Mouse (Mus musculus) adrenal gland, adult 18-20 months (tissue): ENCODE measurements at regions not wholly inside any gene's neighbourhood (a gene's known extent, or its start where the extent isn't known, plus 50 kb on each side); places are given as distances from the start of the nearest gene placed in this dataset.

ENCODE experiments used
- DNase-seq, 2 experiments: peaks; one replicate each; pipeline ENCODE4 v3.0.0; 2021 to 2022; ENCODE audit warnings: low spot score in 2 of 2

GRCm38 (mm10) chr3:133599731-133600130, 54.8 kb upstream of the Tet2 start:
- no peak for DNase-seq

DNA sequence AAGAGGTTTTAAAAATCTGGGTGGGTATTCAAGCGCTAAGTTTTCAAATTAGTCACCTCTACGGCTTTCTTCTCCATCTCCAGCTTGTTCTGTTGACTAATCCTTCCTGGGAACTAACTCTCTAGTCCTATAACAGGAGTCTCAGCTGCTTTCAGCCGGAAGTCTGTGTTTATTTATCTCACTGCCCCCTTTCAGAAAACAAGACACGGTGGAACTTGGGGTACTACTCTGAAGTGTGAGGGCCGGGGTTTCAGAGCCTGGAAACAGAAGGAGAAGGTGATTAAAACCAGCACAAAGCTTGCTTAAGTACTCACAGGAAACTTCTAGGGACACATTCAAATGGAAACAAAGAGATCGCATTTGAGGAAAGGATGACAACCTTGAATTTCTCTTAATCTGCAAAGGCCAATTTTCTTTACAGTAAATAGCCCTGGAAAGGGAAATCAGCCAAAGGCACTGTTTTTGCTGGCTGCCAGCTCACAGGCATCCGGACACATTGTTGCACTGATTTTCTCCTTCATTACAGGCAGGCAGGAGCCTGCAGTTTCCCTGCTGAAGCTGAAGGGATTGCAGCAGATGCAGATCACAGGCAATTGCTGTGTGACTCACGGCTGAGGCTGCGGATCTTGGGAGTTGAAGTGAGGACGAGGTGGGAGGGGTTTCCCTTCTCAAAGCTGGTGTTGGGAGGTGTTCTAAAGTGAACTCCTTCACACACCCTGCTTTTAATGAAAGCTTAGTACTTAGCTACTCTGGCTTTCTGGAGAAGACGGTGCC, 55.7 kb upstream of the Tet2 start:
- peak; percentile 31 to 37 for DNase-seq

DNA sequence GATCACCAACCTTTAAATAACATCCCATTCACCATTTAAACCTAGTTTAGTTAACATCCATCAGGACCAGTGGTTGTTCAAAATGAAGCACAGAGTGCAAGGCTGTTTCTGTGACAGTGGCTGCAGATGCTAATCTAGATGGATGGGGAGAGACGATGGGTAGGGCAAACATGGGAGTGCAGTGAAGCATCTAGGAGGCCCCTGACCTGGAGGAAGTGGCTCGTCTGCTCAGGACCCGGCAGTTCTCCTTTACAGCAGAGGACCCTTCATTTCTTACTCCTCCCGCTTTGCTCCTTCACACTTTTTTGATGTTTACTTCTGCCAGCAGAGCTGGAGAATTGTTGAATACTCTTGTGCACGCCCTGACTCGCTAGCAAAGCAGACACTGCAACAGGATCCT, 60.5 kb upstream of the Tet2 start:
- DNase-seq = no peak

- no peak for DNase-seq
Observed at GRCm38 (mm10) chr3:133608845-133609261, 63.9 kb upstream of the Tet2 start.

- no peak for DNase-seq
Observed at GRCm38 (mm10) chr3:133613836-133614711, 69.1 kb upstream of the Tet2 start.

GRCm38 (mm10) chr3:133614712-133615426, 69.9 kb upstream of the Tet2 start:
- no peak for DNase-seq

DNA sequence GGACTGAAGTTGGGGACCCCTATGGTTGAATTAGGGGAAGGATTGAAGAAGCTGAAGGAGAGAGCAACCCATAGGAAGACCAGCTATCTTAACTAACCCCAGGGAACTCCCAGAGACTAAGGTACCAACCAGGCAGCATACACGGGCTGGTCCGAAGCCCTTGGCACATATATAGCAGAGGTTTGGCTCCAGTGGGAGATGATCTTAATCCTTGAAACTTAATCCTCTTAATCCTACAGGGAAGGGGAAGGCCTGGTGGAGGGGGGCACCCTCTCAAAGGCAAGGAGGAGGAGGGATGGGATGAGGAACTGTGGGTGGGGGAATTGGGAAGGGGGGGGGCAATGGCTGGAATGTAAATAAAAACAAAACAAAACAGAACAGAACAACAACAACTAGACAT, 72.1 kb upstream of the Tet2 start:
- no peak for DNase-seq

DNA sequence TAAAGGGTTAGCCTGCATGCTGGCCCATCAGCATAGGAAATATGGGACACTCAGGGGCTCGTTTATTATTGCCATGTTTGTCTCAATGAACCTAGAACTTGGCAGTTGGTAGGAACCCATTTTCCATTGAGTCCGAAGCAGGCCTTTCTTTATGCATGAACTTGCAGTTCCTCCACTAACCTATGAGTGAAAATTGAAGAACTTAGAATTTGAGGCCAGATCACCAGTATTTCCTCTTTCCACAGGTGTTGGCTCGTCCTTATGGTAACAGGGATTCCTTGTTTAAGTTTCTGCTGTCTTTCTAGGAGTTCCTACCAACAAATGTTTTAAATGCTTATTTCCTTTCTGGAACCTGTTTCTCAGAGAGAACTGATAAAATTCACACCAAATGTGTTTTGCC, 73.6 kb upstream of the Tet2 start:
- DNase-seq = no peak

DNA sequence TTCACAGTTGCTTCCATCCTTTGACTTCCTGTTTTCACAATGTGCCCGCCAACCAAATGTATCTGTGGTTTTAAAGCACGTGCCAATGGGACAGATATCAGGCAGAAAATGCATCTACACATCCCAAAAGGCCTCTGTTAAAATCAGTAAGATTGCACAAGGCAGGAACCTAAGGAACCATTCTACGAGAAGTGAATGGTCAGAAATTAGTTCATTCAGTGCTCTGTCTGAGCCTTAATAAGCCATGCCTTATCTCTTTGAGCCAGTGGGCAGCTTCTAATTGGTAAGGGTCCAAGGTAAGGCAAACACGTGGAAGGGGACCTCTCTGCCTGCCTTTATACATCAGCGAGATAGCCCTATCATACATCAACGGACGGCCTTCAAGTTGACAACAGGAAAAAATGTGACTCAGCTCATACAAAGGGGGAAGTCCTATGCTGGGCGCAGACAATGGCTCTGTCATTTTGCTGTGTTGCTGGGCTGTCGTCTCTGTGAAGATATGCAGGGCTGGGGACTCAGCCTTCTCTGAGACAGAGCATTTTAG, 78.3 kb upstream of the Tet2 start:
- DNase-seq = peak in 1 of 2 experiments; percentile 30

DNA sequence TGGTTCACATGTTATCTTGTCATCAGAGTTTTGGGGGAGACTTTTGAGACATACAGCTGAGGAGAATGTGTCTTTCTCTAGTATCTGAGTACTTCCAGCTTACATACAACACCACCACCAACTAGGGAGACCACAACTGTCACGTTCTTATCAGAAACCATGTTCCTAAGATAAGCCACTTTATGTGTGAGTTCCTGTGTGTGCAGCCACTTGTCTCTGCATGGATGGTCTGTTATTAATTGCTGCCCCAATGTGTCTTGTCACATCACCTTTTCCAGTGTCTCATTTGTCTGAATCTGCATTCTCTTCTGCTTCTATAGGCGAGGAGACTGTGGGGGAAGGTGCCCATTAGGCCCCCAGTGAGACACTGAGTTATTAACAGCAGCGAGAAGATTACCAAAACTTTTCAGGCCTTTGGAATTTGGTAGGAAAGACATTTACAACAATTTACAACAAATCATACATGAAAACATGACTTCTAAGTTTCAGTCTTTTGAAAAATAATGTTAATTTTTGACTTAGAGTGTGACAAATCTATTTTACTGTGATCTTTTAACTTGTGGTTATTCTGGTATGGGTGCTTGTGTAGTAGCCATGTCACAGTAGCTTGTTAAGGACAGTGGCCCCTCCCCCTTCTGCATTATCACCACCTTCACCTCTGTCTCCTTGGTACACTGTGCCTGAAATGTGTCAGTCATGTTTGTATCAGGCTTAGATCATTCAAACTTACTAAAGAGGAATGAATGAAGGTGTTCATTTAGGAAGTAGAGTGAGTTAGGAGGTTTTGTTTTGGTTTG, 79.3 kb upstream of the Tet2 start:
- no peak for DNase-seq

DNA sequence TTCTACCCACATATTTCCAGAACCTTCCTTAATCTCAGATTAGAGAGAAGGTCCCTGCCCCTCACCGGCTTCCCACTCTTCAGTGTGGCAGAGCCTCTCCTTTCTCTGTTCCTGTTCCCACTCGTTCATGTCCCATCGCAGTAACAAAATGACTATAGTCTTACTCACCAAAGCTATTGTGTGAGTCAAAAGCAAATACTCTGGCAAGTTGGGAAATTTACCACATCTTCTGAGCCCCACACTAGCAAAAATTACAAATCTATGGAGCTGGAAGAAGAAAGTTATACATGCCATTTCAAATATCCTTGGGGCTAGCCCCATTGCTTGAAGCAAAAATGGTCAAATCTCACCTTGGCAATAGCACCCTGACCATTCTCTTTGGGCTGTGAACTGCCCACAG, 80.1 kb upstream of the Tet2 start:
- no peak for DNase-seq

DNA sequence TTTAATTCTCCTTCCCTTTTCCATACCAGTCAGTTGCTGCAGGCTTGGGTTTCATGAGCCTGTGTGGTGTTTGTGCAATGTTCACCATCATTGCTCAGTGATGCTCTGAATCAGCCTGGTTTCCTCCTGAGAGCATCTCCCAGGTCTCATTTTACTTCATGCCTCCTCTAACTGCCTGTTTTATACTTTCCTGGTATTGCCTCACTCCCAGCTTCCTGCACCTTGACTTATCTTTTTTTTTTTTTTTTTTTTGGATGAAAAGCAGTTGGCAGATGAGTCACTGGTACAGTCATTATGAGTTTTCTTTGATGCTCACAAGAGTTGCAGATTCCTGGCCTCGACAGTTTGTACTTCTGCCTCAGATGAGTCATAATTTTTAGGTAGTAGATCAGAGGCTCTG, 81.5 kb upstream of the Tet2 start:
- DNase-seq = no peak

DNA sequence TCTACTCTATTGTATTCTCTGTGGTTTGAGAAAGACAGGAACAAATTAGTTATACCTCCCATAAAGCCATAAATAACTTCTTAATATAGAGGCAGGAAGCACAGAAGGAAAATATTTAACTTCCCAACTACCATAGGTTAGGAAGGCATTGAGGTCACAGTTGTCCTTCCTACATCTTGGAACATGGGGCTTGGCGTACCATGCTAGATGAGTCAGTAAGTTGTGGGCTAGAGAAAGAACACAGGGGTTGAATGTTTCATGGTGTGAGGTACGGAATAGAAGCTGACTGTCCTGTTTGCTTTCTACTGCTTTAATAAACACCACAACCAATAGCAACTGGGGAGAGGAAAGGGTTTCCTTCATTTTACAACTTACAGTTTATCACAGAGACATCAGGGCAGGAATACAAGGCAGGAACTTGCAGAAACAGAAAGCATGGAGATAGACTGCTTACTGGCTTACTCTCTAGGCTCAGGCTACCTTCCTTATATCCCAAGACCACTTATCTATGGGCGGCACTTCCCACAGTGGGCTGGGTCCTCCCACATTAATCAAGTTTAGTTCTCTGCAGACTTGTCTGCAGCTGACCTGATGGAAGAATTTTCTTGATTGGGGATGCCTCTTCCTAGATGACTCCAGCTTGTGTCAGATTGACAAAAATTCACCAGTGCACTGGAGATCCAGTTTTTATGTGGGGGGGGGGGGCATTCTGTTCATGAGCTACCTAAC, 82.3 kb upstream of the Tet2 start:
- DNase-seq = no peak

DNA sequence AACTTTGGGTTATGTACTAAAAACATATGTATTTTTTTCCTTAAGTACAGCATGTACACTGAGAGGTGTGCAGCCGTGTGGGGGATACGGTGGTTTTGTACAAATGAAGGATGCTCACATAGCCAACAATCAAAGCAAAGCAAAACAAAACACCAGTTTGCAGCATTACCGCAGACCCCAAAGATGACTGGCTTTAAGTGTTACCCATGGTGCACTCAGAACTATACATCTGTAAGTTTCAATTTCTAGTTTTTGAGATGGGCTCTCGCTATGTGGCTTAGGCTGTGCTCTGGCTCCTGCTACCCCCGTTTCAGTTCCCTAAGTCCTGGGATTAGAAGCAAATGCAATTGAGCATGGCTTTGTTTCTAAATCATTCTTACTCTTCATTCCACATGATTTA, 89.4 kb upstream of the Tet2 start:
- DNase-seq = no peak

DNA sequence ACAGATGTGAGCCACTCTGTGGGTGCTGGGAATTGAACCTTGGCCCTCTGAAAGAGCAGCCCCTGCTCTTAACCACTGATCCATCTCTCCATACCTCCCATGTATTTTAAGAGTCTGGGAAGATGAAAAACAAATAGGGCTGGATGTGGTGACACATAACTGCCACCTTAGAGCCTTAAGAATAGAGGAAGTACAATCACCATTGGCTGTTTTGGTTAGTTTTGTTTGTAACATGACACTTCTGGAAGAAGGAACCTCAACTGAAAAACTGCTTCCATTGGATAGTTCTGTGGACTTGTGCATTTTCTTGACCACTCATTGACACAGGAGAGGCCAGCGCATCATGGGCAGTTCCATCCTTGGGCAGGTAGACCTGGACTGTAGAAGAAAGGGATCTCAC, 100.7 kb upstream of the Tet2 start:
- DNase-seq = no peak

GRCm38 (mm10) chr3:133646449-133647059, 101.6 kb upstream of the Tet2 start:
- no peak for DNase-seq

DNA sequence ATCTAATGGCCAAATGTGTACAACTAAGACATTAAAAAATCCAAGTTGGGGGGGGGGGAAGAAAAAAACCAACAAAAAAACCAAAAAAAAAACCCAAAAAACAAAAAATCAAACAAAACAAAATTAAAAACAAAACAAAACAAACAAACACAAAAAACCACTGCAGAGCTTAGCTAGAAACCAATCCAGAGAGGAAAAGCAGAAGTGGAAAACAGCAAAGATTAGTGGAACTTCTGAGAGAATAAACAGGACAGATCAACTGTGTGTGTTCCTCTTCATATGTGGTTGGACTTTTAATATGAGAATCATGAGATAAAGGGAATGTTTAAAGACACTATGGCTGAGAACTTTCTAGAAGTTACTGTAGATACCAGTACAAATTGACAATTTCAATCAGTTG, 105.1 kb upstream of the Tet2 start:
- no peak for DNase-seq

- no peak for DNase-seq
Observed at GRCm38 (mm10) chr3:133651996-133652395, 107.1 kb upstream of the Tet2 start.

DNA sequence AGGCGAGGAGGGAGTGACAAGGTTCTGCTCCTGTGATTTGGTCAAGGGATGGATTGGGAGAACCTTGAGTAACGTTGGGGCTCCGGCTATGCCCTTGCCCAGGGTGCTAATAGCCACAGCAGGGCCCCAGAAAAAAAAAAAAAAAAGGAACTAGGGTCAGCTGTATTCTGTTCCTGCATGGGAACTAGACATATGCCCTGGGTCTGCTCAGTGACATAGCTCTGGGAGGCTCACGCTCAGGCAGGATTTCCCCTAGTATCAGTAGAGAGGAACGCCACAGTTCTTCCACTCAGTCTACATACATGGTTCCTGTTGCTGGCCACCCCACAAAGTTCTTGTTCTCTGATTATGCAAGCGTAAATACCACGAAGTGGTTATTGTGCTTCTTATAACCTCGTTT, 114.8 kb upstream of the Tet2 start:
- DNase-seq = no peak

DNA sequence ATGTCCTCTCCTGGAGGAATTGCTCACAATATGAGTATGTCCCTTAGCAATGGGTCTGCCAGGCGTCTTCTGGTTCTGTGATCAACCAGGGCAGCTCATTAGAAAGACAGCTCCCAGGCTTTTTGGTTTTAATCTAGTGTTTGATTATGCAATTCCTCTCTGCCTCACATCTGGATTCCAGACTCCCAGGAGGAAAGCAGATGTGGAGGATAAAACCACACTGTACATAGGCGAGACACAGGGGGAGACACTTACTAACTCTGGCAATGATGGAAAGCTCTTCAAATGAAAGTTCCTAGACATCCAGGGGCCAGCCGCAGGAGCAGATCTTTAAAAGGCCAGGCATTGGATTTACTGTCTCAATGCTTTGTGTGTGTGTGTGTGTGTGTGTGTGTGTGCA, 116.4 kb upstream of the Tet2 start:
- DNase-seq = no peak
